20 mouse cellular contexts compared by ENCODE assay signal in the genomic region with DNA sequence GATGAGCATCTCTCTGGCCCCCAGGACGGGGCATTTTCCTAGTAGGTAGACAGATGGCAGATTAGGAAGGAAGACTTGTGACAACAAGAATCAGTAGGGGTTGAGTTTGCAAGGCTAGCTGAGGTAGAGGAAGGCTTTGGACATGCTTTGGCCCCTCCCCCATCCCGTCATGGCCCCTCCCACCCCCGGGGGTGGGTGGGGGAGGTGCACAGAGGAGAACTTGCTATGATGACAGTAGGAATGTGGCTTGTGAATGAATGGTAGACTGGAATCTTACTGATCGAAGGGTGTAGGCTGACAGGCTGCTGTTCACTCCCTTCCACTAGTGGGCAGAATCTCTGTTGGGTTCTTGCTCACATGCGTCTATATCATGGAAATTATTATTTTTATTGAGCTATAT.
DNase-seq lines count a peak whose midpoint lies in the region; ATAC-seq and TF ChIP-seq lines count a peak whose summit lies in the region.
"Had no signal": no experiment of that assay in that cellular context is flagged by ENCODE, and none has a peak within 500 bp of the region (broad histone marks: within the 10 kb centered on the region; RNA-seq: fewer than 3 reads in every experiment).

No protein-coding gene starts in this region.

- H3K27me3 ChIP-seq in forebrain, embryonic 13.5 days = no peaks in the 10 kb centered on the region
- no peaks in the 10 kb centered on the region for H3K27me3 ChIP-seq in forebrain, embryonic 12.5 days
- H3K27me3 ChIP-seq in kidney, postnatal 0 days (ENCODE audit: insufficient read depth, low read length) = no peaks in the 10 kb centered on the region
- no peaks in the 10 kb centered on the region for H3K27me3 ChIP-seq in kidney, embryonic 16.5 days (ENCODE audit: insufficient read depth, low read length)
- H3K27me3 ChIP-seq in E14TG2a.4 (ENCODE audit: insufficient read depth, low read length) = 0 out of 2 replicates have a peak, but pooled peaks cover 4% of the 10 kb centered on the region
- H3K27me3 ChIP-seq: CH12.LX; embryonic facial prominence, embryonic 12.5 days; forebrain, embryonic 15.5 days had no signal

- TF ChIP-seq CTCF in kidney, postnatal 0 days (IDR thresholded peaks at IDR 0.05; ENCODE audit: low read depth) = no peak
- TF ChIP-seq CTCF in E14TG2a.4 (conservative IDR thresholded peaks at IDR 0.05; ENCODE audit: low read length) = peak; percentile 11

- no peak overlapping the region for H3K9ac ChIP-seq in forebrain, embryonic 13.5 days
- no peak overlapping the region for H3K9ac ChIP-seq in forebrain, embryonic 12.5 days
- H3K9ac ChIP-seq in kidney, postnatal 0 days (ENCODE audit: low read depth, low read length) = no peak overlapping the region
- no peak overlapping the region for H3K9ac ChIP-seq in kidney, embryonic 16.5 days (replicated peaks; ENCODE audit: low read length)
- H3K9ac ChIP-seq: embryonic facial prominence, embryonic 12.5 days; forebrain, embryonic 15.5 days; hindbrain, embryonic 13.5 days had no signal

- no peaks in the 10 kb centered on the region for H3K9me3 ChIP-seq in forebrain, embryonic 13.5 days (replicated peaks)
- no peaks in the 10 kb centered on the region for H3K9me3 ChIP-seq in forebrain, embryonic 12.5 days
- H3K9me3 ChIP-seq in kidney, postnatal 0 days (replicated peaks; ENCODE audit: low read length) = no peaks in the 10 kb centered on the region
- no peaks in the 10 kb centered on the region for H3K9me3 ChIP-seq in kidney, embryonic 16.5 days (ENCODE audit: low read length)
- H3K9me3 ChIP-seq in E14TG2a.4 (ENCODE audit: low read length) = no peaks in the 10 kb centered on the region
- H3K9me3 ChIP-seq: embryonic facial prominence, embryonic 12.5 days; forebrain, embryonic 15.5 days; hindbrain, embryonic 13.5 days had no signal

- no peak overlapping the region for H3K27ac ChIP-seq in forebrain, embryonic 13.5 days
- H3K27ac ChIP-seq in forebrain, embryonic 12.5 days = no peak overlapping the region
- no peak overlapping the region for H3K27ac ChIP-seq in kidney, postnatal 0 days
- H3K27ac ChIP-seq in kidney, embryonic 16.5 days (ENCODE audit: low read length) = no peak overlapping the region
- H3K27ac ChIP-seq: embryonic facial prominence, embryonic 12.5 days; forebrain, embryonic 15.5 days; hindbrain, embryonic 13.5 days; hindbrain, postnatal 0 days had no signal

- DNase-seq in kidney, postnatal 0 days (ENCODE audit: low spot score) = no peak
- DNase-seq in ZHBTc4 (ENCODE audit: low read depth, low spot score) = peak; percentile 69
- DNase-seq: adrenal gland, adult 2 months; adrenal gland, postnatal 25 days; cerebellum, adult 8-10 months; cerebellum, postnatal 25 days; gastrocnemius, postnatal 25 days; heart, postnatal 10 days; heart, postnatal 4 days; kidney, adult 11 months had no signal

- 0 out of 2 replicates have a peak, but pooled peaks cover 4% of the 10 kb centered on the region for H3K4me1 ChIP-seq in forebrain, embryonic 13.5 days
- no peaks in the 10 kb centered on the region for H3K4me1 ChIP-seq in forebrain, embryonic 12.5 days
- H3K4me1 ChIP-seq in kidney, postnatal 0 days (replicated peaks; ENCODE audit: insufficient read depth, low read length) = no peaks in the 10 kb centered on the region
- no peaks in the 10 kb centered on the region for H3K4me1 ChIP-seq in kidney, embryonic 16.5 days (ENCODE audit: insufficient read depth, low read length)
- peaks cover 21% of the 10 kb centered on the region for H3K4me1 ChIP-seq in E14TG2a.4 (replicated peaks; ENCODE audit: low read depth, low read length)
- H3K4me1 ChIP-seq: embryonic facial prominence, embryonic 12.5 days had no signal

- WGBS in forebrain, embryonic 13.5 days = 70% methylated on average over 5 of the region's 5 CpGs
- WGBS in forebrain, embryonic 12.5 days = 64% methylated on average over 5 of the region's 5 CpGs
- WGBS in kidney, postnatal 0 days = 56% methylated on average over 5 of the region's 5 CpGs
- 66% methylated on average over 5 of the region's 5 CpGs for WGBS in kidney, embryonic 16.5 days

- peak; percentile 41; the same call in 1 of the 2 replicates for ATAC-seq in forebrain, embryonic 13.5 days
- no peak for ATAC-seq in forebrain, embryonic 12.5 days (ENCODE audit: low FRiP score)
- ATAC-seq in kidney, postnatal 0 days (replicated peaks; ENCODE audit: low FRiP score, low read depth) = 0 out of 2 replicates have a peak, but pooled peaks have one; percentile 29
- ATAC-seq in kidney, embryonic 16.5 days (ENCODE audit: low FRiP score, low TSS enrichment) = no peak
- no peak for ATAC-seq in erythroblast, adult 5-6 weeks (replicated peaks; ENCODE audit: low FRiP score, poor library complexity, severe bottlenecking)
- ATAC-seq: forebrain, embryonic 15.5 days had no signal

- H3K36me3 ChIP-seq in forebrain, embryonic 13.5 days (ENCODE audit: poor library complexity, severe bottlenecking) = no peaks in the 10 kb centered on the region
- no peaks in the 10 kb centered on the region for H3K36me3 ChIP-seq in forebrain, embryonic 12.5 days (replicated peaks)
- no peaks in the 10 kb centered on the region for H3K36me3 ChIP-seq in kidney, postnatal 0 days (ENCODE audit: insufficient read depth, low read length)
- no peaks in the 10 kb centered on the region for H3K36me3 ChIP-seq in kidney, embryonic 16.5 days (ENCODE audit: insufficient read depth, low read length)
- no peaks in the 10 kb centered on the region for H3K36me3 ChIP-seq in E14TG2a.4 (ENCODE audit: insufficient read depth, low read length)
- H3K36me3 ChIP-seq: embryonic facial prominence, embryonic 12.5 days; forebrain, embryonic 15.5 days; hindbrain, embryonic 13.5 days had no signal

- H3K4me2 ChIP-seq in forebrain, embryonic 13.5 days = no peak overlapping the region
- H3K4me2 ChIP-seq in forebrain, embryonic 12.5 days = no peak overlapping the region
- no peak overlapping the region for H3K4me2 ChIP-seq in kidney, postnatal 0 days (ENCODE audit: low read length)
- H3K4me2 ChIP-seq in kidney, embryonic 16.5 days (replicated peaks; ENCODE audit: low read depth, low read length) = no peak overlapping the region
- H3K4me2 ChIP-seq: embryonic facial prominence, embryonic 12.5 days; forebrain, embryonic 15.5 days; hindbrain, embryonic 13.5 days had no signal

- no peak overlapping the region for H3K4me3 ChIP-seq in forebrain, embryonic 13.5 days
- H3K4me3 ChIP-seq in forebrain, embryonic 12.5 days (replicated peaks) = no peak overlapping the region
- H3K4me3 ChIP-seq in kidney, postnatal 0 days (replicated peaks; ENCODE audit: low read depth, low read length) = no peak overlapping the region
- no peak overlapping the region for H3K4me3 ChIP-seq in kidney, embryonic 16.5 days (ENCODE audit: low read length)
- no peak overlapping the region for H3K4me3 ChIP-seq in E14TG2a.4 (replicated peaks; ENCODE audit: low read length)
- H3K4me3 ChIP-seq: embryonic facial prominence, embryonic 12.5 days; forebrain, embryonic 15.5 days; hindbrain, embryonic 13.5 days had no signal

Comparison
In these comparisons a context has a peak if more than half of its experiments do, and no peak if none do; other contexts are left out.
1. ATAC-seq: peak in forebrain, embryonic 13.5 days (single experiment) and kidney, postnatal 0 days (single experiment); none in forebrain, embryonic 12.5 days (single experiment), kidney, embryonic 16.5 days (single experiment) and erythroblast, adult 5-6 weeks (single experiment).